Mouse (Mus musculus) adipocyte (in vitro differentiated cells): Measurements from ENCODE around the gene Mybpc2.

Source experiments
- DNase-seq: peaks from one replicate; pipeline ENCODE4 v3.0.0-alpha.2; 2016; ENCODE audit warnings: low spot score

The Mybpc2 gene

DNA sequence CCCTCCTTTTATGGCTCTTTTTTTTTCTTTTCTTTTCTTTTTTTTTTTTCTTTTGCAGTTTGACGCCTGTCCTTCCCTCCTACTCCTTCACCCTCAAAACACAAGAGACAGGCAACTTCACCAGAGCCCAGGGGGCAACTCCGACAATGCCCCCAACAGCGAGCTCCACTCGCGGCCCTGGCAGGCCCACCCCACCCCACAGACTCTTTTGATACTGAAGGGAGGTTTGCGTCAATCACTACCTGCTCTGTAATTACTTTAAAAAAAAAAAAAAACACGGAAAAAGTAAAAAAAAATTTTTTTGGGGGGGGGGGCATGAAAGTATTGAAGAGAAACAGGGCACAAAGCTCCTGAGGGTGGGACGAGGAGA is 61.4 kb downstream of the Mybpc2 start:
- DNase-seq: no peak

DNA sequence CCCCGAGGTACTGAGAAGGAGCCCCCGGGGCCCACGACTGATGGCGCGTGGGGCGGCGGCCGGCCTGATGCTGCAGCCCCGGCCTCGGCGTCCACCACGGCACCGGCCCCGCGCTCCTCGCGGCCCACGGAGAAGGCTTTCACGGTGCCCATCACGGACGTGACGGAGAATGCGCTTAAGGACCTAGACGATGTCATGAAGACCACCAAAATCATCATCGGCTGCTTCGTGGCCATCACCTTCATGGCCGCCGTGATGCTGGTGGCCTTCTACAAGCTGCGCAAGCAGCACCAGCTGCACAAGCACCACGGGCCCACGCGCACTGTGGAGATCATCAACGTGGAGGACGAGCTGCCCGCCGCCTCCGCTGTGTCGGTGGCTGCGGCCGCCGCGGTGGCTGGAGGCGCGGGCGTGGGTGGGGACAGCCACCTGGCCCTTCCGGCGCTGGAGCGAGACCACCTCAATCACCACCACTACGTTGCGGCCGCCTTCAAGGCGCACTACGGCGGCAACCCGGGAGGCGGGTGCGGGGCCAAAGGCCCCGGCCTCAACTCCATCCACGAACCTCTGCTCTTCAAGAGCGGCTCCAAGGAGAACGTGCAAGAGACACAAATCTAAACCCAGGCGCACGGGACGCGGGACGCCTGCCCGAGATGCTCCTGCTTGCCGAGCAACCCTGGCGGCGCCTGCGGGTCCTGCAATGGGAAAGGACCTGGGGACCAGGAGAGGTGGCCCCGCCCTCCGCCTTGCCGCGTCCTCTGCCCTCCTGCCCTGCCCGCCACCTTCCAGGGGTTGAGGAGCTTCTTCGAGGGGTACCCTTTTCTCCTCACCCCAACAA is 62.0 kb downstream of the Mybpc2 start:
- no peak for DNase-seq

DNA sequence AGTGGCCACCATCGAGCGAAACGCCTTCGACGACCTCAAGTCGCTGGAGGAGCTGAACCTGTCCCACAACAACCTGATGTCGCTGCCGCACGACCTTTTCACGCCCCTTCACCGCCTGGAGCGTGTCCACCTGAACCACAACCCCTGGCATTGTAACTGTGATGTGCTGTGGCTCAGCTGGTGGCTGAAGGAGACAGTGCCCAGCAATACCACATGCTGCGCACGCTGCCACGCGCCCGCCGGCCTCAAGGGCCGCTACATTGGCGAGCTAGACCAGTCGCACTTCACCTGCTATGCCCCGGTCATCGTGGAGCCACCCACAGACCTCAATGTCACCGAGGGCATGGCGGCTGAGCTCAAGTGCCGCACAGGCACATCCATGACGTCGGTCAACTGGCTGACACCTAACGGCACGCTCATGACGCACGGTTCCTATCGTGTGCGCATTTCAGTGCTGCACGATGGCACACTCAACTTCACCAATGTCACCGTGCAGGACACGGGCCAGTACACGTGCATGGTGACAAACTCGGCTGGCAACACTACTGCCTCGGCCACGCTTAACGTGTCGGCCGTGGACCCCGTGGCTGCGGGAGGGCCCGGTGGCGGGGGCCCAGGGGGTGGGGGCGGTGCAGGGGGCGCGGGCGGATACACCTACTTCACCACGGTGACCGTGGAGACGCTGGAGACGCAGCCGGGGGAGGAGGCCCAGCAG is 62.8 kb downstream of the Mybpc2 start:
- no peak for DNase-seq

DNA sequence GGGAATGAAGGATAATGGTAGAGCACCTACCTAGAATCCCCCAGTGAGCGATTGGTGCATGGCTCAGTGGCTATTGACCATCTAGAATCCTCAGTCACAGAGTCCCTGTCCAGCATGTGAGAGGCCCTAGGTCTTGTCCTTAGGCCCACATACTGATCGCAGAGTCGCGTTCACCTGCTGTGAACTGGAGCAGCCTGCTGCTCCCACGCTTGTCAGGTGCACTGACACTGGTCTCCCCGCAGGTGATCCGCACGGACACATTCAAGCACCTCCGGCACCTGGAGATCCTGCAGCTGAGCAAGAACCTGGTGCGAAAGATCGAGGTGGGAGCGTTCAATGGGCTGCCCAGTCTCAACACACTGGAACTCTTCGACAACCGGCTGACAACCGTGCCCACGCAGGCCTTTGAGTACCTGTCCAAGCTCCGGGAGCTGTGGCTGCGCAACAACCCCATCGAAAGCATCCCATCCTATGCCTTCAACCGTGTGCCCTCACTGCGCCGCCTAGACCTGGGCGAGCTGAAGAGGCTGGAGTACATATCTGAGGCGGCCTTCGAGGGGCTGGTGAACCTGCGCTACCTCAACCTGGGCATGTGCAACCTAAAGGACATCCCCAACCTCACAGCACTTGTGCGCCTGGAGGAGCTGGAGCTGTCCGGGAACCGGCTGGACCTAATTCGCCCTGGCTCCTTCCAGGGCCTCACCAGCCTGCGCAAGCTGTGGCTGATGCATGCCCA is 63.5 kb downstream of the Mybpc2 start:
- DNase-seq: no peak

DNA sequence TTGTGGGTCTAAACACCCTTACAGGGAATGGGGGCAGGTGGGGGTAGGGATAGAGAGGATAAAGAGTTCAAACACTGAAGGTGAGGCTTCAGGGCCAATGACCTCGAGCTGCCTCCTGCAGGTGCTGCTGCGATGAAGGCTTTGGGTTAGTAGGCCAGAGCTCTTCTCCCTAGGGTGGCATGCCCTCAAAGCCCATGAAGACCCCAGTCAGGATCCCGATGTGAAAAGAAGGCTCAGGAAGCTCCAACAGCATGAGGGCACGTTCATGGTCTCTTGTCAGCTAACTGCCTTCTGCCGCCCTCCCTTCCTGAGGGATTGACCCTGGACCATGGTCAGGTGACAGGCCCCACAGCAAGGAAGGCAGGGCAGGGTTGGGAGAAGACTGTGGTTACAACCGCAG is 64.4 kb downstream of the Mybpc2 start:
- no peak for DNase-seq

DNA sequence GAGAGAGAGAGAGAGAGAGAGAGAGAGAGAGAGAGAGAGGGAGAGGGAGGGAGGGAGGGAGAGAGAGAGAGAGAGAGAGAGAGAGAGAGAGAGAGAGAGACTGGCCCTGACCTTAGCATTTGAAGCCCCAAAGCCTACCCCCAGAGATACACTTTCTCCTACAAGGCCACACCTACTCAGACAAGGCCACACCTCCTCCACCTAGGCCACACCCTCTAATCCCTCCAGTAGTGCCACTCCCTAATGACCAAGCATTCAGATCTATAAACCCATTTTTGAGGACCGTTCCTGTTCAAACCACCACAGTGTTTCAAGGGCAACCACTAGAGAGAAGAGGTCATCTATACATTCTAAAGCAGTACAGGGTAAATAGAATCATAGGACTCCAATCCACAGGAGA is 68.2 kb downstream of the Mybpc2 start:
- DNase-seq: no peak

DNA sequence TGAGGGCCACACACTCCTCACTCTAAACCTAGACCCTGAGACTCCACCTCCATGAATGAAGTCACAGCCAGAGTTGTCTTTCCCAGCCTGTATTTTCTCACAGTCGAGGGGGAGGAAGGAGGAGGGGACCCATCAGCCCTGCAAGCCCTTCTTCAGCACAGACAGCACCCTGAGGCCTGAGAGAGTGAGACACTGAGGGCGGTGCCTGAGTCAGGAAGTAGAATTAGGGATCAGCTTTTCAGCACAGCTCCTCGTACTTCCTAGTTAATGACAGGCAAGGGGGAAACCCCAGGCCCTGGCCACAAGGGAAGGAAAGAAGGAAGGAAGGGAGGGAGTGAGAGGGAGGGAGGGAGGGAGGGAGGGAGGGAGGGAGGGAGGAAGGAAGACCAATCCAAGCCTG is 71.2 kb downstream of the Mybpc2 start:
- no peak for DNase-seq
